Mouse (Mus musculus) megakaryocyte, embryonic 14.5 days (primary cell): ENCODE results near the gene Ptbp1.

Source experiments
- FLI1 ChIP-seq: IDR thresholded peaks from 2 replicates; pipeline ENCODE4 v1.6.1; 2012; ENCODE audit warnings: low read length, inconsistent platforms, mixed read lengths
- GATA1 ChIP-seq: IDR thresholded peaks from 3 replicates; pipeline ENCODE4 v1.6.1; 2012; ENCODE audit warnings: mixed read lengths, low read length, inconsistent platforms, borderline replicate concordance

DNA sequence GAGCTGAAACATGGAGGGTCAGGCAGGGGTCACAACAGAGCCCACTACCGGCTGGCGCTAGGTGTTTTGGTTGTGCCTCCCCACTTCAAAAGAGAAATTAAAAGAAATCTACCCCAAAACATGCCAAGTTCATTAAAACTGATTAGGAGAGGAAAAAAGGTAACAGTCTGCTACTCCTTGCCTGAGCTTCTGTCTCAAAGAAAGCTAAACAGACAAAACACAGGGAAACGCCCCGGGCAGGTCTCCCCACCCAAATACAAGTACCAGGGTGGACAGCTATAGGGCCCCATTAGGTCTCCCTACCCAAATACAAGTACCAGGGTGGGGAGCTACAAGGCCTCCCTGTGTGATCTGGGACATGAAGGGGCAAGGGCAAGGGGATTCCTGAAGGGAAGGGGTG lies 56.3 kb downstream of the Ptbp1 start, which contains the start of gene Gm26602:
- no peak for TF ChIP-seq GATA1
- TF ChIP-seq FLI1: no peak
